Mouse (Mus musculus) testis, adult 2 months (tissue): ENCODE data around the gene Pitx1.

Source experiments
- CTCF ChIP-seq: fragments of 200-500 bp; IDR thresholded peaks from 2 replicates; pipeline ENCODE4 v1.5.1; 2012; ENCODE audit warnings: low read depth, mild to moderate bottlenecking, inconsistent platforms, low read length, moderate library complexity; ENCODE audit not compliant: control insufficient read depth, insufficient read depth, insufficient replicate concordance
- POLR2A ChIP-seq: fragments of 200-500 bp; IDR thresholded peaks from 2 replicates; pipeline ENCODE4 v1.6.1; 2012; ENCODE audit warnings: low read depth, mild to moderate bottlenecking, inconsistent platforms, low read length, moderate library complexity; ENCODE audit not compliant: control insufficient read depth

GRCm38 (mm10) chr13:55829018-55829655 is 6.9 kb downstream of the Pitx1 start:
- TF ChIP-seq CTCF (no peak), POLR2A (no peak)
